Comparison of ENCODE assay signal across 9 mouse cellular contexts in the genomic region with DNA sequence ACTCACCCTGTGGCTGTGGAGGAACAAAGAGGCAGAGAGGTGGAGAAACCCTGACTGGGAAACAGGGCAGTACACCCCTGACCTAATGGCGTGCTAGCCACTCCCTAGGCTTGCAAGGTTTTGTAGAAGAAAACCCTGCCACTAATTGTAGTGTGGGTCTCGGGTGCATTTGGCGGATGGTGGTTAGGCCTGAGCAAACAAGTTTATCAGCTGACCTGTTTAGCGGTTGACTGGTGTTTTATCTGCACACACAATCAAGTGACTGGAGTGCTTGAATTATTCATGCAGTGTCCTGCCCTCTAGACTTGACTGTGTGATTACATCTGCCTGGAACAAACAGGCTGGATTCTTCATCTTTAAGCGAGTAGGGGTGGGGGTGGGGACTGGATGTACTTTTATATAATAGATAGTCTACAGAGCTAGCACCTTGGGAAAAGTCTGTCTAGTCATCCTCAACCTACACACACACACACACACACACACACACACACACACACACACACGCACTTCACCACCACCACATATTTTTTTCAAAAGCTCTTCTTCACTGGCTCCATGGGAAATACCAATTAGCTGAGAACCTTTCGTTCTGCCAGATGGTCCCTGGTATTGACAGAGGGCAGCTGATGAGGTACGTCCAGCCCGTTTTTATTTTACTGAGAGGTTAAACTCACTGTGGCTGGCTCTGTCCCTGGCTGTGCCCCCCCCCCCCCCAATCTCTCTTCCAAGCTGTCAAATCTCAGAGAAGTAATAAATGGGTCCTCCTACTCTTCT. TPM values are rescaled to one million over a fixed set of nuclear protein-coding genes. Genes with fewer than 3 reads are reported as not detected.
DNase-seq lines count a peak whose midpoint lies in the region; ATAC-seq lines count a peak whose summit lies in the region.
"Had no signal": no experiment of that assay in that cellular context is flagged by ENCODE, and none has a peak within 500 bp of the region (broad histone marks: within the 10 kb centered on the region; RNA-seq: fewer than 3 reads in every experiment).

No protein-coding gene starts in this region.

- no peak overlapping the region for H3K4me3 ChIP-seq in intestine, embryonic 16.5 days (ENCODE audit: low read length)
- peak overlapping the region; percentile 87 for H3K4me3 ChIP-seq in midbrain, embryonic 11.5 days (ENCODE audit: low read depth, low read length)
- H3K4me3 ChIP-seq: heart, embryonic 15.5 days had no signal

- H3K27me3 ChIP-seq in intestine, embryonic 16.5 days (replicated peaks; ENCODE audit: control insufficient read depth, insufficient read depth, low read length) = no peaks in the 10 kb centered on the region
- no peaks in the 10 kb centered on the region for H3K27me3 ChIP-seq in midbrain, embryonic 11.5 days (ENCODE audit: control insufficient read depth, insufficient read depth, low read length)

- no peaks in the 10 kb centered on the region for H3K9me3 ChIP-seq in intestine, embryonic 16.5 days (ENCODE audit: control insufficient read depth, low read length)
- no peaks in the 10 kb centered on the region for H3K9me3 ChIP-seq in midbrain, embryonic 11.5 days (ENCODE audit: control insufficient read depth, low read length)
- H3K9me3 ChIP-seq: heart, embryonic 15.5 days had no signal

- peak overlapping the region; percentile 3 for H3K4me2 ChIP-seq in intestine, embryonic 16.5 days (ENCODE audit: low read depth, low read length)
- H3K4me2 ChIP-seq in midbrain, embryonic 11.5 days = peak overlapping the region; percentile 99
- H3K4me2 ChIP-seq: heart, embryonic 15.5 days had no signal

- 38% methylated on average over 9 of the region's 9 CpGs for WGBS in intestine, embryonic 16.5 days
- WGBS in midbrain, embryonic 11.5 days = 15% methylated on average over 9 of the region's 9 CpGs

- H3K9ac ChIP-seq in intestine, embryonic 16.5 days (ENCODE audit: low read depth, low read length) = no peak overlapping the region
- peak overlapping the region; percentile 53; the same call in 1 of the 2 replicates for H3K9ac ChIP-seq in midbrain, embryonic 11.5 days (ENCODE audit: low read length)
- H3K9ac ChIP-seq: heart, embryonic 15.5 days had no signal

- peaks cover 75% of the 10 kb centered on the region for H3K4me1 ChIP-seq in intestine, embryonic 16.5 days (ENCODE audit: control insufficient read depth, insufficient read depth, low read length)
- peaks cover 77% of the 10 kb centered on the region for H3K4me1 ChIP-seq in midbrain, embryonic 11.5 days (ENCODE audit: control insufficient read depth, insufficient read depth, low read length)

- ATAC-seq in intestine, embryonic 16.5 days = no peak
- peak; percentile 63 for ATAC-seq in midbrain, embryonic 11.5 days (ENCODE audit: low FRiP score)

- H3K27ac ChIP-seq in intestine, embryonic 16.5 days (ENCODE audit: low read length) = no peak overlapping the region
- peak overlapping the region; percentile 88 for H3K27ac ChIP-seq in midbrain, embryonic 11.5 days (ENCODE audit: low read depth, low read length)
- H3K27ac ChIP-seq: heart, embryonic 15.5 days had no signal

- no peaks in the 10 kb centered on the region for H3K36me3 ChIP-seq in intestine, embryonic 16.5 days (ENCODE audit: control insufficient read depth, insufficient read depth, low read length)
- H3K36me3 ChIP-seq in midbrain, embryonic 11.5 days (ENCODE audit: control insufficient read depth, insufficient read depth, low read length) = peaks cover 5% of the 10 kb centered on the region; the same call in 1 of the 2 replicates
- H3K36me3 ChIP-seq: heart, embryonic 15.5 days had no signal

- DNase-seq in adrenal gland, postnatal 14 days = peak; percentile 29
- no peak for DNase-seq in adrenal gland, adult 2 months
- DNase-seq in embryo, embryonic 11 days = peak; percentile 54
- DNase-seq in midbrain, embryonic 11.5 days (ENCODE audit: low spot score, missing footprints) = peak; percentile 95
- DNase-seq in left cerebral cortex, adult 8-10 months (ENCODE audit: low spot score in 2 of 2) = no peak
- no peak for DNase-seq in testis, postnatal 10 days (ENCODE audit: low spot score)
- DNase-seq in cerebellum, adult 9-11 months = no peak

RNA-seq across cellular contexts. Expression of gene Tle3, which starts 5.7 kb away (rescaled TPM):
- 98.9 and 107 TPM in 2 replicates for total RNA-seq in adrenal gland, postnatal 14 days (2021)
- 100 to 1,000 TPM; 106 to 160 TPM for total RNA-seq in adrenal gland, adult 2 months (2021)
- 193 and 277 TPM in 2 replicates for polyA plus RNA-seq in adrenal gland, adult 2 months (2012; rRNA removed)
- polyA plus RNA-seq in intestine, embryonic 16.5 days (2015; fragmentation: Nextera tagmentation; extraction: Ambion mirVana) = 15.9 and 18.8 TPM in 2 replicates
- 38.2 and 38.9 TPM in 2 replicates for polyA plus RNA-seq in midbrain, embryonic 11.5 days (2014; fragmentation: Nextera tagmentation; extraction: Ambion mirVana)
- total RNA-seq in left cerebral cortex, adult 8-10 months (2022) = 10 to 100 TPM; 37.4 to 53.8 (median 44.7) TPM

Comparison
In these comparisons a context has a peak if more than half of its experiments do, and no peak if none do; other contexts are left out.
1. DNase-seq: peak in adrenal gland, postnatal 14 days (single experiment), embryo, embryonic 11 days (single experiment) and midbrain, embryonic 11.5 days (single experiment); none in adrenal gland, adult 2 months (single experiment), left cerebral cortex, adult 8-10 months (0 of 2), testis, postnatal 10 days (single experiment) and cerebellum, adult 9-11 months (single experiment).